Mouse (Mus musculus) neutrophil, adult 5-6 weeks (primary cell): ENCODE results near the gene Pced1a. TPM values are rescaled to one million over a fixed set of nuclear protein-coding genes. Genes with fewer than 3 reads are reported as not detected.
"Not testable (repeated sequence)": the region's sequence is repeated elsewhere in the genome, so short reads cannot be mapped to it uniquely, and the experiment has no call there.

ENCODE experiments used
- ATAC-seq: fragments of 151-379, 151-347 bp; 2 replicates; pipeline ENCODE4 v1.8.0; 2017; ENCODE audit warnings: mild to moderate bottlenecking, moderate TSS enrichment; ENCODE audit not compliant: insufficient number of reproducible peaks, poor library complexity, low FRiP score, severe bottlenecking; ENCODE audit errors: extremely low read depth
- total RNA-seq: library from RNA; stranded (forward); fragments of 200-1000 nt; gene quantifications from 2 replicates; pipeline ENCODE4 v1.2.3, GENCODE M21; 2017

Gene Pced1a
- total RNA-seq, 1 experiment from 2014 or later: 16.9 TPM

DNA sequence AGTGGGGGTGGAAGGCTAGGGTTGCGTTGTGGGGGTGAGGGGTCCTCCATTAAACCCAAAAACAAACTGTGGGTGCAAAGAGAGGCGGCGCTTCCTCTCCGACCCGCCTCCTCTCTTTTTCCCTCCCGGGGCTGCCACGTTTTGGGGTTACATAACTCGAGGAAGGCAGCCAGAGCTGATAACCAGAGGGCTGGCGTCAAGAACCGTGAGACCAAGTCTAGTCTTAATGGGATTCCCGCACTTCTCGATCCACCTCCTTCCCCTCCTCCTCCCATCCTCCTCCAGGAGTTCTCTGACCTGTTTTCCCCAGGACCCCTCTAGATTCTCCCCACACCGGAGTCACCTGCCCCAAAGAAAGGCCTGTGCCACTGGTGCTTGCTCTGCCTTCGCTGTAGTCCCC lies 26.4 kb downstream of the Pced1a start:
- ATAC-seq: no peak

DNA sequence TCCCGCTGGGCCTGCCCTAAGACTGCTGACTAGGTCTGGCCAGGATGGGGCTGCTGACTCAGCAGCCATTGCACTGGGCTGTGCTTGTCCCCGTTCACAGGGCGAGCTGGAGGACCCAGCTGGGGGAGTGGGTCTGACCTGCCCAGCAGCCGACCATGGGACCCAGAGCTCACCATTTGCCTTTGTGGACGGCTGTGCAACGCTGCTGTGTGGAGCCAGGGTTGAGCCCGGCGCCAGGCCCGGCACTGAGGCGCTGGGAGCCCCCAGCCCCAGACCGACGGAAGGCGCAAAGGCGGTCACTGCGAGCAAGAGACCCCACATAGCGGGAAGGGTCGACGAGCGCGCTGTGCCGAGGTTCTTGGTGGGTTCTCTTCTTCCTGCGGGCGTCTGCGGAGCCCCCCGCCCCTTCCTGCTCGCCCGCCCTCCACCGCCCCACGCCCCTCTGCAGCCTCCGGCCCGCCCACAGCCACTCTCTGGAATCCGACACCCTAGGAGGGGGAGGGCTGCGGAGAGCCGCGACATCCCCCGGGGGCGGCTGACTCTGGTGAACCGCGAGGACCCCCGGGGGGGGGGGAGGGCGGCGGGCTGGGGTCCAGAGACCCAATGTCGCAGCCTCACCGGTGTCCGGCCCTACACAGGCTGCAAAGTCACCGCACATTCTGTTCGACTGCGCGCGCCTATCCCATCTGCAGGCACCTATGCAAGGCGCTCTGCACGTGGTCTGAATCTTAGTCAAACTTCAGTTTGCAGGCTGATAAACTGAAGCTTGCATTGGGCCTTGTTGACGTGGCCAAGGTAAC lies 27.1 kb downstream of the Pced1a start, which contains the start of gene Cpxm1:
Gene Cpxm1, minus strand, starts transcription at position 389 of the 800 bp plus-strand sequence.
- ATAC-seq: no peak

DNA sequence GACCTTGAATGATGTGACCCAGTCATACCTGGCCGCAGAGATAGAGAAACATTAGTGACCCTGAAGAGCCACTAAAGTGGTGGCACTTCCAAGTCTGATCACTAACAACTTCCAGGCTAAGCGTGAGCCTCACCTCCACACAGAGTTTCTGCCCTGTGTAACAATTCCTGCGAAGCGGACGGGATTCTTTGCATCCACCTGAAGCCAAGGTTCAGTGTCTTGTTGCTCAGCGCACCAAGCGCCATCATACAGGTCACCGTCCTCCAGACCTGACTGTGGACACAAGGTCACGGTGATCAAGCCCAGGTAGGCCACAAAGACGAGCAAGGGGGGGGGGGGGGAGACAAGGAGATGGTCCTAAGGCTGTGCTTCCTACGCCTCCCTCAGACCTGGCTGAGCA lies 28.8 kb downstream of the Pced1a start:
- ATAC-seq: no peak

DNA sequence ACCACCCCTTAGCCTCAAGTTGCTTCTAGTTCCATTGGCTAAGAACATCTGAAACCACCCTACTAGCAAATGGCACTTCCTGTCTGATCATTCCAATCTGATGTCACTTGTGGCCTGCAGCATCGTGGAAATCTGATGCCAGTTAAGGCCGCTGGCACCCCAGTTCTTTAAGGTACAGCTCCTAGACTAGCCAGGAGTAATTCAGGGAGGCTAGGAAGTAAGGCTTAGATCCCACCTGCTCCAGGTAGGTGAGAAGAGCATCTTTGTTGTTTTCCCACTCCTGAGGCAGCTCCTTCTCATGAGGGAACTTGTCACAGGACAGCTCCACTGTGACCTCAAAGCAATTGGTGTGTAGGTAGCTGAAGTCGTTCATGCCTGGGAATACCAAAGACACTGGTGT lies 31.7 kb downstream of the Pced1a start:
- ATAC-seq: no peak

DNA sequence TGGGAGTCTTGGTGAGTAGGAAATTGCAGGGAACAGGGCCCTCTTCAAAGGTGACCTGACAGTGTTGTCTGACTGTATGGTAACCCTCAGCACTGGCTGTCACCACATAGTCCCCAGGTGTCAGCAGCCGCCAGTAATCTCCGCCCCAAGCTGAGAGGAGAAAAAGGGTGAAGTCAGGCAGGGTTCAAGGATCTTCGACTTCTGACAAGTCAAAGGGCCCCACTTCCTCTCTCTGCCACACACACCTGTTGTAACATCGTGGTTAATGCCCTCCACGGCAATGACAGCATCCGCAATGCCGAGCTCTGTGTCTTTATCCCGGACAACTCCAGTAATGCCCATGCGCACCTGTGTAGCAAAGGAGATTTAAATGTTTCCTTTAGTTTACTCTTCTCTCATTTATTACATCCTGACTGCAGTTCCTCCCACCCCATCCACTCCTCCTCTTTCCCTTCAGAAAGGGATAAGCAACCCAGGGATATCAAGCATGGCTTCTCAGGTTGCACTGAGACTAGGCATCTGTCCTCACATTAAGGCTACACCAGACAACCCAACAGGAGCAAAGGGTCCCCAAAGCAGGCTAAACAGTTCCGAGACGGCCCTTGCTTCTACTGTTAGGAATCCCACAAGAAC lies 33.4 kb downstream of the Pced1a start:
- ATAC-seq: no peak

DNA sequence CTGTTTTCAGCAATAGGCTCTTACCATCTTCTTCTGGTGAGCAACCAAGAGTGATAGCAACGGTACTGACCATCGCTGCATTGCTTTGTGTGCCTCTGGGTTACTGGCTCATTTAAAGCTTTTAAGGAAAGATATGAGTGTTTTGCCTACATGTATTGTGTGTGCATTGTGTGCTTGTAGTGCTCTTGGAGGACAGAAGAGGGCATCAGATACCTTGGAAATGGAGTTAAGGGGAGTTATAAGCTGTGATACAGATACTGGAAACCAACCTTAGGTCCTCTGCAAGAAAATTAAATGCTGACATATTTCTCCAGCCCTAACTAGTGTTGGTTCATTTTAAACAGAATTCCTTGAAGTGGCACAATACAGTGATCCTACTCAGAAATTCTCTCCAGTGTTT lies 35.7 kb downstream of the Pced1a start:
- no peak for ATAC-seq

DNA sequence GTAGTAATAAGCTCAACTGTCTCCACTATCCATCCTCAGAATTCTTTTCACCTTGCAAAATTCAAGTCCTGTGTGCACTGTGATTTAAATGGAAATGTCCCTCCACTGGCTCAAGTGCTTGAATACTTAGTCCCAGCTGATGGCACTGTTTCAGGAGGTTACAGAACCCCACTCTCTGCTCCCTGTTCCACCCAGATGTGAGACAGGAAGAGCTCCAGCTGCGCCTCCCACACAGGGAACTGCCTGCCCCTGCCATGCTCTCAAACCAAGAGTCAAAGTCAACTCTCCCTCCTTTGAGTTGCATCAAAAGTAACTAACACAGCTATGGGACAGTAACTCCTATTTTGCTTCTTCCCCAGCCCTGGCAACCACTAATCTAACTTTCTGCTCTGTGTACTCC lies 38.3 kb downstream of the Pced1a start:
- no peak for ATAC-seq

DNA sequence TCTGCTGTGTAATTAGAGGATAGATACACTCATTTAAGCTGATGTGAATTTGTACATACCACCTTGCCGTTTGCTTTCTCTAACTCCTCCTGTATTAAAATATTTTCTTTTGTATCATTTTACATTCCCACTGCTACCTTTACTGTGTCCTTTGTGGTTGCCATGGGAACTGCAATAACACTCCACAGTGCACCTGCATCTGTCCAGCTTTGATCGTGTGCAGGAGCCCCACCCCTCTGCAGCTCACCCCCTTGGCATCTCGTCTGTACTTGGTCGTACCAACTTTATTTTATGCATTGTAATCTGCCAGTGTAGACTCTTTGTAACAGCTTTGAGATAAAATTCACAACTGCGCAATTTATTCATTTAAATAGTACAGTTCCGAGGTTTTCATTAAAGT lies 40.6 kb downstream of the Pced1a start:
- ATAC-seq: no peak

DNA sequence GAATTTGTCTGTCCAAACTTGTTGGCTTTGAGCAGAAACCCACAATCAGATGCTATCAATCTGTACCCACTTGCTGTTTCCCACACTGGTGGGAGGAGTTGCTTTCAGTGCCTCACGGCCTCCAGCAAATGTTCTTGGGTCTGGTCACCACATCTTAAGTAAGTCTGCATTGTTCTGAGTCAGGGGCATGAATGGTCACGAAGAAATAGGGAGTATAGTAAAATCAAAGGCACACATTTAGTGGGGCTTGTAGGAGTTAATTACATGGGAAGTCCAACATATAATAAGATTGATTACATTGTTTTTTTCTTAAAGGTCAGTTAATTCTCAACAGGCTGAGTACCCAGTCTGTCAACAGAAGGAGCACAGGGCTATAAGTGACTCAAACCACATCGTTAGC lies 41.3 kb downstream of the Pced1a start:
- no peak for ATAC-seq

DNA sequence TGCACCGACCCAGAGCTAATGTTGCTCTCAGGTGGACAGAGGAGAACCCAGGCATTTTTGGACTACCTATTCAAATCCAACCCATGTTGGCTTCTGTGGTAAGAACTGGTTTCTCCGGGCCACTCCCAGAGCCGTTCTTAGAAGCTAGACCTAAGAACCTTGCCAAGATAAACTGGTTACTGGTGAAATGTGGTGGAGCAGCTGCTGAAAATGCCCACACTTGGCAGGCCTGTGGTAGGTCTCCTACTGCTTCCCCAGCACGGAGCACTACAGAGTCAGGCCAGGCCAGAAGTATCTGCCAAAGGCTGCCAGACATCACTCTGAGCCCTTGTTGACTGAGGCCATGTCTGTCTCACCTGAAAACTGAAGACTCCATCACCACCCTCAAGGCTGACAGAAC lies 49.5 kb downstream of the Pced1a start:
- no peak for ATAC-seq

DNA sequence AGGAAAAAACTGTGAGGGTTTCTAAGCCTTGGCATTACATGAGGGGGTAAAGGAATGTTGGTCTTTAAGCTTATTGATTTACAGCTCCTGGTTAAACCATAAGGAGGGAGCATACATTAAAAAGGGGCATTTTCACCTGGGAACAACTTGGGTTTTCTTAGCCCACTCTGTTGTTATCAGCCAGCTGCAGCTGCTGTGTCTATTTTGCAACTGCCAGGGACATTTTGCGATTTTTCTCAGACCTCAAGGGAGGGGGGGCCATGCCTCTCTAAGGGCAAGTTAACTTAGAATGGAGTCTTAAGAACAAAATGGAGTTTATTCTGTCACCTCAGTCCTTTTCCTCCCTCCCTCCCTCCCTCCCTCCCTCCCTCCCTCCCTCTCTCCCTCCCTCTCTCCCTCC lies 51.5 kb downstream of the Pced1a start:
- not testable (repeated sequence) for ATAC-seq

DNA sequence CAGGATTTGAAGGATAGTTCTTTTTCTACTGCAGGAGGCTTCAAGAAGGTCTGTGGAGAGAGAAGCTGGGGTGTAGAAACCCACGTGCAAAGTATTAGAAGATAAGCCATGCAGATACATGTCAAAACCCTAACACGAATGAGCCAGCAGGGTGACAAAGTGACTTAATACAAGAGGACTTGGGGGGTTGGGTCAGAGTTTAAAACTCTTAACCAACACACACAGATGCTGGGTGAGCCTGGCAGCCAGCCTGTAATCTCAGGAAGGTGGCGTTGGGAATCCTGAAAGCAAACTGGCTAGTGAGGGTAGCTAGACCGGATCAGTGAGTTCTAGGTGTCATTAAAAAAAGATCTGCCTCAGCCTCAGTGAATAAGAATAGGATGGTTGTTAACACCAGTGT lies 57.1 kb downstream of the Pced1a start:
- no peak for ATAC-seq

Other genes with a start within 250 kb of the Pced1a start
- gene Snrpb, start 245.3 kb downstream of the Pced1a start, total RNA-seq: 64.6 and 67.4 TPM in 2 replicates
- gene Tmc2, start 229.5 kb downstream of the Pced1a start, total RNA-seq: not detected in 2 replicates
- 171 and 211 TPM in 2 replicates for gene Nop56, start 150.3 kb downstream of the Pced1a start, total RNA-seq
- 78.7 and 83.6 TPM in 2 replicates for gene Idh3b, start 140.2 kb downstream of the Pced1a start, total RNA-seq
- gene Ebf4, start 129.5 kb downstream of the Pced1a start, total RNA-seq: not detected in 2 replicates
- 0.12 TPM in 1 of 2 replicates, not detected in the other for gene Cpxm1, start 27.1 kb downstream of the Pced1a start, total RNA-seq
- gene Gm28372, start 19.5 kb downstream of the Pced1a start, total RNA-seq: not detected in 2 replicates
- gene 1700020A23Rik, start 19.4 kb downstream of the Pced1a start, total RNA-seq: not detected in 2 replicates
- gene Tmem239, start 18.2 kb downstream of the Pced1a start, total RNA-seq: not detected in 2 replicates
- gene Vps16, start 362 bp downstream of the Pced1a start, total RNA-seq: 208 and 223 TPM in 2 replicates
- gene Ptpra, start 25.6 kb upstream of the Pced1a start, total RNA-seq: 106 and 115 TPM in 2 replicates
- gene Mrps26, start 139.0 kb upstream of the Pced1a start, total RNA-seq: 22.0 and 26.0 TPM in 2 replicates
- gene Oxt, start 151.5 kb upstream of the Pced1a start, total RNA-seq: not detected in 2 replicates
- not detected in 2 replicates for gene Avp, start 157.9 kb upstream of the Pced1a start, total RNA-seq
- 12.0 and 18.9 TPM in 2 replicates for gene Fastkd5, start 205.3 kb upstream of the Pced1a start, total RNA-seq
- 3.3 and 4.3 TPM in 2 replicates for gene Ubox5, start 205.3 kb upstream of the Pced1a start, total RNA-seq
- gene Lzts3, start 218.1 kb upstream of the Pced1a start, total RNA-seq: 0.37 and 0.58 TPM in 2 replicates
- 74.4 and 82.3 TPM in 2 replicates for gene Ddrgk1, start 240.0 kb upstream of the Pced1a start, total RNA-seq
- gene Itpa, start 242.9 kb upstream of the Pced1a start, total RNA-seq: 21.7 and 23.4 TPM in 2 replicates